Mouse (Mus musculus) lung, postnatal 0 days (tissue): ENCODE measurements around the gene Pigw.

ENCODE experiments used
- CTCF ChIP-seq: IDR thresholded peaks from 2 replicates; pipeline ENCODE4 v1.5.1; 2016; ENCODE audit warnings: antibody characterized with exemption, mild to moderate bottlenecking
- EP300 ChIP-seq: IDR thresholded peaks from 2 replicates; pipeline ENCODE4 v1.6.1; 2016; ENCODE audit warnings: antibody characterized with exemption, mild to moderate bottlenecking, control low read depth

- TF ChIP-seq CTCF (no peak), EP300 (no peak)
Observed at GRCm38 (mm10) chr11:84867586-84867985, 12.5 kb downstream of the Pigw start.
